Comparison of ENCODE assay signal across 8 mouse cellular contexts in the genomic region with DNA sequence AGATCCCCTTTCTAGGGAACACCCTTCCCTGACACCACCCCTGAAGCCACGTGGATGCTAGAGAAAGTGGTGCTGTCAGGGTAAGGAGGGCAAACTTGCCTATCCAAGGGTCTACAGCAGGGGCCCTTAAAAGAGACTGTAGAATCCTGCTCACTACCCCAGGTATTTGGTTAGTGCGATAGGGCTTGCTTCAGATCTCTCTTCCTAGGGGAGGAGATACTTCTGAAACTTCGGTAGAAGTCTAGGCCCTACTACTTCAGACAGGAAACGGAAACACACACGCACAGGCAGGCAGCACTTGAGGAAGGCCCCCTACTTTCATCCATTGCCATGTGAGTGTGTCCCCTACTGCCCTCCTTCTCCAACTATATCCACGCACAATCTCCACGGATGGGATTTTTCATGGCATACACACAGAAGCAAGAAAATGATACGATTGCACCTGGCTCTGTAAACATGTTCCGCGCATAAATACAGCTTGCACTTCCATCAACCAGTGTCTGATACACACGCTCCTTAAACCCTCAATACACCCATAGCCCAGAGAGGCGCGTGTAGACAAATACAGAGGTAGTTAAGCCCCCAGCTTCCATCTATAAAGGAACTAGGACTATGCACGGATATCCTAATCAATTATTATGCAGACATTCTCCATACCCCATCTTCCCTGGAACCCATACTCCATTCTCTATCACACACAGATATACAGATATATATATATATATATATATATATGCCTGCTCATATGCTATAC. TPM values are rescaled to one million over a fixed set of nuclear protein-coding genes. Genes with fewer than 3 reads are reported as not detected.
DNase-seq lines count a peak whose midpoint lies in the region; ATAC-seq and TF ChIP-seq lines count a peak whose summit lies in the region.

No protein-coding gene starts in this region.

- TF ChIP-seq POLR2A in cortical plate, adult 2 months (IDR thresholded peaks at IDR 0.05; ENCODE audit: extremely low read depth, insufficient read depth, low read length), result no peak

- no peaks in the 10 kb centered on the region for H3K27me3 ChIP-seq in kidney, embryonic 16.5 days (ENCODE audit: insufficient read depth, low read length)
- no peaks in the 10 kb centered on the region for H3K27me3 ChIP-seq in intestine, embryonic 16.5 days (replicated peaks; ENCODE audit: control insufficient read depth, insufficient read depth, low read length)

- no peak for TF ChIP-seq CTCF in cortical plate, adult 2 months (IDR thresholded peaks at IDR 0.05; ENCODE audit: extremely low read depth, insufficient read depth, low read length)

- H3K4me2 ChIP-seq in kidney, embryonic 16.5 days (replicated peaks; ENCODE audit: low read depth, low read length), result peak overlapping the region; percentile 94
- H3K4me2 ChIP-seq in intestine, embryonic 16.5 days (ENCODE audit: low read depth, low read length), result peak overlapping the region; percentile 92

- no peaks in the 10 kb centered on the region for H3K9me3 ChIP-seq in kidney, embryonic 16.5 days (ENCODE audit: low read length)
- no peaks in the 10 kb centered on the region for H3K9me3 ChIP-seq in intestine, embryonic 16.5 days (ENCODE audit: control insufficient read depth, low read length)

- no peak for DNase-seq in kidney, postnatal 4 days
- peak; percentile 44 for DNase-seq in neural tube, embryonic 10.5 days (ENCODE audit: extremely low spot score, low spot score)
- DNase-seq in retina, postnatal 1 day, result no peak
- DNase-seq in left cerebral cortex, adult 8-10 months (ENCODE audit: low spot score in 2 of 2), result no peak

- peak overlapping the region; percentile 81 for H3K9ac ChIP-seq in kidney, embryonic 16.5 days (replicated peaks; ENCODE audit: low read length)
- H3K9ac ChIP-seq in intestine, embryonic 16.5 days (ENCODE audit: low read depth, low read length), result peak overlapping the region; percentile 91

- peaks cover 14% of the 10 kb centered on the region for H3K36me3 ChIP-seq in kidney, embryonic 16.5 days (ENCODE audit: insufficient read depth, low read length)
- H3K36me3 ChIP-seq in intestine, embryonic 16.5 days (ENCODE audit: control insufficient read depth, insufficient read depth, low read length), result peaks cover 7% of the 10 kb centered on the region

- peaks cover 71% of the 10 kb centered on the region for H3K4me1 ChIP-seq in kidney, embryonic 16.5 days (ENCODE audit: insufficient read depth, low read length)
- peaks cover 38% of the 10 kb centered on the region for H3K4me1 ChIP-seq in cortical plate, adult 2 months (ENCODE audit: control insufficient read depth, insufficient read depth, low read length)
- peaks cover 64% of the 10 kb centered on the region for H3K4me1 ChIP-seq in intestine, embryonic 16.5 days (ENCODE audit: control insufficient read depth, insufficient read depth, low read length)

- ATAC-seq in kidney, embryonic 16.5 days (ENCODE audit: low FRiP score, low TSS enrichment), result no peak
- no peak for ATAC-seq in intestine, embryonic 16.5 days
- ATAC-seq in granulocyte monocyte progenitor cell, adult 5-6 weeks (replicated peaks; ENCODE audit: poor library complexity, severe bottlenecking), result no peak

- peak overlapping the region; percentile 68 for H3K4me3 ChIP-seq in kidney, embryonic 16.5 days (ENCODE audit: low read length)
- peak overlapping the region; percentile 60; the same call in 1 of the 2 replicates for H3K4me3 ChIP-seq in cortical plate, adult 2 months (ENCODE audit: insufficient read depth, low read length)
- peak overlapping the region; percentile 83 for H3K4me3 ChIP-seq in intestine, embryonic 16.5 days (ENCODE audit: low read length)

- WGBS in kidney, embryonic 16.5 days, result 43% methylated on average over 14 of the region's 14 CpGs
- 40% methylated on average over 14 of the region's 14 CpGs for WGBS in intestine, embryonic 16.5 days

- H3K27ac ChIP-seq in kidney, embryonic 16.5 days (ENCODE audit: low read length), result peak overlapping the region; percentile 96
- H3K27ac ChIP-seq in cortical plate, adult 2 months (ENCODE audit: insufficient read depth, low read length), result peak overlapping the region; percentile 87; the same call in 1 of the 2 replicates
- H3K27ac ChIP-seq in intestine, embryonic 16.5 days (ENCODE audit: low read length), result peak overlapping the region; percentile 95

RNA-seq across cellular contexts. Expression of a gene that starts 4.4 kb away (rescaled TPM):
- polyA plus RNA-seq in kidney, embryonic 16.5 days (2015; fragmentation: Nextera tagmentation; extraction: Ambion mirVana), result 34.2 and 36.2 TPM in 2 replicates
- polyA plus RNA-seq in cortical plate, adult 2 months (2012; rRNA removed), result 13.4 and 16.1 TPM in 2 replicates
- 23.4 and 27.5 TPM in 2 replicates for polyA plus RNA-seq in intestine, embryonic 16.5 days (2015; fragmentation: Nextera tagmentation; extraction: Ambion mirVana)
- 89.1 and 104 TPM in 2 replicates for total RNA-seq in granulocyte monocyte progenitor cell, adult 5-6 weeks (2014; fragmentation: Nextera tagmentation)
- 14.0 and 17.8 TPM in 2 replicates for total RNA-seq in granulocyte monocyte progenitor cell, adult 5-6 weeks (2017)
- 10 to 100 TPM; 25.7 to 29.7 (median 26.8) TPM for total RNA-seq in left cerebral cortex, adult 8-10 months (2022)

RNA-seq across cellular contexts. Expression of a gene that starts 4.7 kb away (rescaled TPM):
- 57.0 and 88.2 TPM in 2 replicates for polyA plus RNA-seq in kidney, embryonic 16.5 days (2015; fragmentation: Nextera tagmentation; extraction: Ambion mirVana)
- 159 and 161 TPM in 2 replicates for polyA plus RNA-seq in cortical plate, adult 2 months (2012; rRNA removed)
- 23.3 and 26.3 TPM in 2 replicates for polyA plus RNA-seq in intestine, embryonic 16.5 days (2015; fragmentation: Nextera tagmentation; extraction: Ambion mirVana)
- total RNA-seq in granulocyte monocyte progenitor cell, adult 5-6 weeks (2014; fragmentation: Nextera tagmentation), result 86.3 and 121 TPM in 2 replicates
- total RNA-seq in granulocyte monocyte progenitor cell, adult 5-6 weeks (2017), result 72.3 and 81.3 TPM in 2 replicates
- total RNA-seq in left cerebral cortex, adult 8-10 months (2022), result 100 to 1,000 TPM; 110 to 132 (median 120) TPM

RNA-seq across cellular contexts. Expression of a gene that starts 35.3 kb away (rescaled TPM):
- polyA plus RNA-seq in kidney, embryonic 16.5 days (2015; fragmentation: Nextera tagmentation; extraction: Ambion mirVana), result 85.7 and 93.2 TPM in 2 replicates
- 37.5 and 38.3 TPM in 2 replicates for polyA plus RNA-seq in cortical plate, adult 2 months (2012; rRNA removed)
- polyA plus RNA-seq in intestine, embryonic 16.5 days (2015; fragmentation: Nextera tagmentation; extraction: Ambion mirVana), result 77.2 and 88.8 TPM in 2 replicates
- 108 and 112 TPM in 2 replicates for total RNA-seq in granulocyte monocyte progenitor cell, adult 5-6 weeks (2014; fragmentation: Nextera tagmentation)
- total RNA-seq in granulocyte monocyte progenitor cell, adult 5-6 weeks (2017), result 187 and 211 TPM in 2 replicates
- total RNA-seq in left cerebral cortex, adult 8-10 months (2022), result 10 to 100 TPM; 41.8 to 48.2 (median 46.0) TPM

RNA-seq across cellular contexts. Expression of a gene that starts 37.0 kb away (rescaled TPM):
- polyA plus RNA-seq in kidney, embryonic 16.5 days (2015; fragmentation: Nextera tagmentation; extraction: Ambion mirVana), result 9.8 and 10.5 TPM in 2 replicates
- polyA plus RNA-seq in cortical plate, adult 2 months (2012; rRNA removed), result 4.9 TPM in 2 replicates
- polyA plus RNA-seq in intestine, embryonic 16.5 days (2015; fragmentation: Nextera tagmentation; extraction: Ambion mirVana), result 8.8 and 9.4 TPM in 2 replicates
- 4.1 and 5.9 TPM in 2 replicates for total RNA-seq in granulocyte monocyte progenitor cell, adult 5-6 weeks (2014; fragmentation: Nextera tagmentation)
- total RNA-seq in granulocyte monocyte progenitor cell, adult 5-6 weeks (2017), result 5.7 and 8.7 TPM in 2 replicates
- total RNA-seq in left cerebral cortex, adult 8-10 months (2022), result 1 to 10 TPM; 7.8 to 9.0 (median 8.5) TPM

RNA-seq across cellular contexts. Expression of a gene that starts 42.0 kb away (rescaled TPM):
- 20.9 and 21.9 TPM in 2 replicates for polyA plus RNA-seq in kidney, embryonic 16.5 days (2015; fragmentation: Nextera tagmentation; extraction: Ambion mirVana)
- 16.0 and 16.2 TPM in 2 replicates for polyA plus RNA-seq in cortical plate, adult 2 months (2012; rRNA removed)
- 17.2 and 17.3 TPM in 2 replicates for polyA plus RNA-seq in intestine, embryonic 16.5 days (2015; fragmentation: Nextera tagmentation; extraction: Ambion mirVana)
- total RNA-seq in granulocyte monocyte progenitor cell, adult 5-6 weeks (2014; fragmentation: Nextera tagmentation), result 8.2 and 15.1 TPM in 2 replicates
- 8.5 and 13.3 TPM in 2 replicates for total RNA-seq in granulocyte monocyte progenitor cell, adult 5-6 weeks (2017)
- 10 to 100 TPM; 20.7 to 22.8 (median 21.7) TPM for total RNA-seq in left cerebral cortex, adult 8-10 months (2022)
